Mouse (Mus musculus): ENCODE measurements around the gene Abcb10.
"Not testable (repeated sequence)": the region's sequence is repeated elsewhere in the genome, so short reads cannot be mapped to it uniquely, and the experiment has no call there.

Gene Abcb10

DNA sequence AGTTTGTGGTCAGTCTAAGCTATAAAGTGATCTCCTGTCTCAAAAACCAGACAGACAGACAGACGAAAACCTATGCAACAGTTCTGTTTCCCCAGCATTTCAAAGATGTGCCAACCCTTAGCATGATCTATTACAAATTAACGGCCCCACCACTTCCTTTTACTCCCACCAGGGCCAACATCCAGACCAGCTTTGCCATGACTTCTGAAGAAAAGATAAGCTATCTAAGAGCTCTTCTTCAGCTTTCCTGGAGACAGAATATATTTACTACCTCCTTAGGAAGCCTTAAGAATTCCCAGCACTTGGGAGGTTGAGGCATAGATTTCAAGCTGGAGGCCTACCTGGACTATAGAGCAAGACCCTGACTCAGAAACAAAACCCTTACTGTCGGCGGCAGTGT lies 2.7 kb downstream of the Abcb10 start:
- no peak for DNase-seq

- no peak for DNase-seq
Observed at GRCm38 (mm10) chr8:123978926-123979325, 4.0 kb downstream of the Abcb10 start.

- DNase-seq: no peak
Observed at GRCm38 (mm10) chr8:123978166-123978838, 4.6 kb downstream of the Abcb10 start.

- DNase-seq: no peak
Observed at GRCm38 (mm10) chr8:123977499-123977898, 5.4 kb downstream of the Abcb10 start.

DNA sequence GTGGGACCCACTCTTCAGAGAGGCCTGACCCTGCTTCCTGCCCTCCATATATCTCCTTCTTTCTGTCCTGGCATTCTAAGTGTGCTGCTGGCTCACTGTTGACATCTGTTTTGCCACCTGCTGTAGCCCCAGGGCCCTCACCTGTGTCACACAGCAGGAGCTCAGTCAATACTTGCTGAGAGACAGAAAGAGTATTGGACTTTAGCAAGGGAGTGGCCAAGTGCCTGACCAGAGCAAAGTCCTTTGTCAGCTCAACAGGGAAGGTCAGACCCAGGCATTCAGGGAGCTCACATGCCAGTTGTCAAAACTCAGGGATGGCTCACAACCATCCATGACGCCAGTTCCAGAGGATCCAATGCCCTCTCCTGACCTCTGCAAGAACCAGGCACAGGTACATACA lies 9.4 kb downstream of the Abcb10 start:
- DNase-seq: peak; percentile 70

DNA sequence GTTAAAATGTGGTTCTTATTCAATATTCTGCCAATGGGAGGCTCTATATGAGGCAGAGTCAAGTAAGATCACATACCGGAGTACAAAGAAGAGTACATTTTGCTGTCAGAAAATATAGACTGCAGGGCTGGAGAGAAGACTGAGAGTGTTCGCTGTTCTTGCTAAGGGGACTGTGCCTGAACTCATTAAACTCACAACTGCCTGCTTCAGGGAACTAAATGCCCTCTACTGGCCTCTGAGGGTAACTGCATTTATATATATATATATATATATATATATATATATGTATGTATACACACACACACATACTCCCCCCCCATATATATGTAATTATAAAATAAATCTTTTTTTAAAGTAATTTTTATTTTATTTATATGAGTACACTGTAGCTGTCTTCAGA lies 16.0 kb downstream of the Abcb10 start:
- no peak for DNase-seq

DNA sequence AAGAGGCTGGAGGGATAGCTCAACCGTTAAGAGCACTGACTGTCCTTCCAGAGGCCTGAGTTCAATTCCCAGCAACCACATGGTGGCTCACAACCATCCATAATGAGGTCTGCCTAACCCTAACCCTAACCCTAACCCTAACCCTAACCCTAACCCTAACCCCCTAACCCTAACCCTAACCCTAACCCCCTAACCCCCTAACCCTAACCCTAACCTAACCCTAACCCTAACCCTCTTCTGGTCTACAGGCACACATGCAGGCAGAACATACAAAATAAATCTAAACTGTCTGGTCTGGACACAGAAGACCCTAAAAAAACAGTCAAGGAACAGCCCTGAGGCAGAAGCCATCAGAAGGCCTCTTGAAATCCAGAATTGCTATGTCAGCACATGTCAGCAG lies 21.6 kb downstream of the Abcb10 start:
- DNase-seq: no peak

- not testable (repeated sequence) for DNase-seq
Observed at GRCm38 (mm10) chr8:123960556-123960955, 22.4 kb downstream of the Abcb10 start.

DNA sequence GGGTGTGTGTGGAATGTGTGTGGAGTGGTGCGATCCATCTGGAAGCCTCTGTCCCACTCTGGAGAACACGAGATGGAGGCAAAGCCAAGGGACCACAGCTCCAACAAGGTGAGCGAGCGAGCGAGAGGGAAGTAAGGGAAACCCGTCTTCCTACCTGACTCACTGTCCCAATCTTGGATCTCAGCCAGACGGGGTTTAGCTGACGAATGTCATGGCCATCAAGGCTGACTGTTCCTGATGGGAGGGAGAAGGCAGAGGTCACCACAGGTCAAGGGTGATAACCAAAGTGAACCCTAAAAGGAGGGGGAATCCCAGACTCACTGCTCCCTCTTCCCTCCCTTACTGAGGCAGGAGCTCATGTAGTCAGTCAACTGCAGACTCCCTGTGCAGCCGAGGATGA lies 22.9 kb downstream of the Abcb10 start:
- no peak for DNase-seq

GRCm38 (mm10) chr8:123959473-123959872 lies 23.4 kb downstream of the Abcb10 start:
- no peak for DNase-seq

- no peak for DNase-seq
Observed at GRCm38 (mm10) chr8:123958130-123958529, 24.8 kb downstream of the Abcb10 start.

DNA sequence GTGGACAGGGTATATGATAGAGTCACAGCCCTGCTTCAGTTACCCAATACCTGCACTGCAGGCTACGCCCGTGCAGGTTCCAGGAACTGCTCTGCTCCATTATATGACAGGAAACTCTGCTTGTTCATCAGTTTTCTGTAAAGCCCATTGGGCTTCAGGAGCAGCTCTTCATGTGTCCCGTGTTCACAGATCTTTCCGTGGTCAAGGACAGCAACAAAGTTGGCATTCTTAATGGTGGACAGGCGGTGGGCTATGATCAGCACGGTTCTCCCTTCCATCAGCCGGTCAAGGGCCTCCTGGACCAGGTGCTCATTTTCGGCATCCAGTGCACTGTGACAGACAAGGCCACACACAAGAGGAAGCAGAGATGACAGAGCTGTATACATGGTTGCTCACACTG lies 28.7 kb downstream of the Abcb10 start:
- DNase-seq: no peak

DNA sequence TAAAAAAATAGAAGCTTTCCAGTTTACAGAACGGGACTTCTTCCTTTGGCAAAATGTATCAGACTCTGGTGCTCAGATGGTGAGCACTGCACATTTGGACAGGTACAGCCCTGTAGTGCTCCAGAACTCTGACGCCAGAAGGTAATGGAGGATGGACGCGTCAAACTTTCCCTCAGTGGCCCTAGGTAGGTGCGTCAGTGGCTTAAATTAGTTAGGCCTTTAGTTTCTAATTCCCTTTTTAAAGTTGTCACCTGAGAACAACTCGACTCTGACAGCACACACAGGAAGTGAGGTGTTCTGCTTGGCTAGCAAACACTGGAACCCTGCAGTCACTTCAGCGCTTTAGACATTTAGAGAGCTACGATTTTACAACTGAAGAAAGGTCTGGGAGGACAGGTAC lies 29.2 kb downstream of the Abcb10 start:
- DNase-seq: no peak

DNA sequence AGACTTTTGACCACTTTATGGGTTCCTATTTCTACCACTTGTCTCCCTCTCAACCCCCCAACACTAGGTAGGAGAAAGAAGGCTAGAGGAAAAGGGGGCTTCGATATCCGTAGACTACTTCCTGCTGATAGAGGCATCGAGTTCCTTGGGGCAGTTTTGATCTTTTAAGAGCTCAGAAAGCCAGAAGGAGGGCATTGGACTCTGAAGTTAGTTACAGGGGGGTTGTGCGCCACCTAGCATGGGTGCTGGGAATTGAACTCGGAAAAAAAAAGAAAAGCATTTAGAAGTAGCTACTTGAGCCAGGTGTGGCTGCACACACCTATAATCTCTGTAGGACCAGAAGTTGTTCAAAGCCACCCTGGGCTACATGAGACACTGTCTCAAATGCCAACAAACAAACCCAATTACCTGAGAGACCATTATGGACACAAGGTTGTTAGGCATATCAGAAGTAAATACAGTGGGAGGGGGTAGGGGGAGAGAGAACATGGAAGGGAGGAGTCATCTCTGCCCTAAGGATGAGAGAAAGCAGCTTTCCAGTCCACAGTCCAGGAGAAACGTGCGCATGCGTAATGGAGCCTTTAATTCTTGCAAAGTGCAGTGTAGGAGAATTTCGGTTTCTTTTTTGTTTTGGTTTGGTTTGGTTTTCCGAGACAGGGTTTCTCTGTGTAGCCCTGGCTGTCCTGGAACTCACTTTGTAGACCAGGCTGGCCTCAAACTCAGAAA lies 32.7 kb downstream of the Abcb10 start:
- DNase-seq: peak; percentile 65

DNA sequence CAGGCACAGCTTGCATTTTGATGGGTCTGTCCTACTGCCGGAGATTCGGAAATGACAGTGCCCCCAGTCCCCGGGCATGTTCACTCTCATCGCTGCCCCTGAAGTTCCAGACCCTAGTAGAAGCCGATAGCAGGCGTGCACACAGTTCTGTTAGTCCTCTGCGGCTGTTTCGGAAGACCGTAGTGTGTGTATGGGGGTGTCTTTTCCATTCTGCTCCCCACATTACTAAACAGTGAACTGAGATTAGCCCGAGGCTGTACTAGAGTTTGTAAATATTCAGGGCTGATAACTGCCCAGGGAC lies 33.3 kb downstream of the Abcb10 start:
- no peak for DNase-seq

GRCm38 (mm10) chr8:123948942-123949685 lies 33.8 kb downstream of the Abcb10 start, which contains the start of gene Nup133:
Gene Nup133, minus strand, starts transcription at chr8:123949265.
- DNase-seq: peak; percentile 98

- peak; percentile 9 for DNase-seq
Observed at GRCm38 (mm10) chr8:123929026-123929425, 53.9 kb downstream of the Abcb10 start.

- DNase-seq: no peak
Observed at GRCm38 (mm10) chr8:123925671-123926070, 57.3 kb downstream of the Abcb10 start.

GRCm38 (mm10) chr8:123924719-123925118 lies 58.2 kb downstream of the Abcb10 start:
- DNase-seq: peak; percentile 85

DNA sequence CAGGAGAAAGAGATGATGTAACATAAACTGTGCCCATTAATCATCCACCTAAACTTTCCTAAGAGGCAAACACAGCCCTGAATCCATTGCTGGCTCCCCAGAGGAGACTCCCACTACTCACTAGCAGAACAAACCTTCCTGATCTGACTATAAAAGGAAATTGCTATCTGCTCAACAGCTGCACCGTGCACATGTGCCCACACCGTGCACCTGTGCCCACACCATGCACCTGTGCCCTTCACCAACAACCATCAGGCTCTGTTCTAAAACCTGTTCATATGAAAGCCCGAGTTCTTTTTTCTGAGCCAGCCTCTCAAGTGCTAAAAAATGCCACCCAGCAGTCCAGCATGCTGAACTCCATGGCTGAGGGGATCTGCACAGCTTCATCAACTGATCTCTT lies 68.3 kb downstream of the Abcb10 start:
- DNase-seq: no peak

DNA sequence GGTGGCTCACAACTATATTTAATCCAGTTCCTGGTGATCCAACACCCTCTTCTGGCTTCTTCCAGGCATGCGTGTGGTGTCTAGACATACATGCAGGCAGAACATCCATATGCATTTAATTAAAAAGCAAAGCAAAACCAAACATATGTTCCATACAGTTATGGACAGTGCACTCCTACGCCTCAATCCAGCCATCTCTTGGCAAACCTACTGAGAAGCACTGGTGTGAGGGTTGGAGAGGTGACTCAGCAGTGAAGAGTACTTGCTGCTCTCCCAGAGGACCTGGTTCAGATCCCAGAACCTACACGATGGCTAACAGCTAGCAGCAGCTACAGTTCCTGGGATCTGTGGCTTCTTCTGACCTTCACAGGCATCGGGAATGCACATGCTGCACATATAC lies 70.7 kb downstream of the Abcb10 start:
- DNase-seq: no peak

- DNase-seq: no peak
Observed at GRCm38 (mm10) chr8:123907604-123908003, 75.3 kb downstream of the Abcb10 start.

DNA sequence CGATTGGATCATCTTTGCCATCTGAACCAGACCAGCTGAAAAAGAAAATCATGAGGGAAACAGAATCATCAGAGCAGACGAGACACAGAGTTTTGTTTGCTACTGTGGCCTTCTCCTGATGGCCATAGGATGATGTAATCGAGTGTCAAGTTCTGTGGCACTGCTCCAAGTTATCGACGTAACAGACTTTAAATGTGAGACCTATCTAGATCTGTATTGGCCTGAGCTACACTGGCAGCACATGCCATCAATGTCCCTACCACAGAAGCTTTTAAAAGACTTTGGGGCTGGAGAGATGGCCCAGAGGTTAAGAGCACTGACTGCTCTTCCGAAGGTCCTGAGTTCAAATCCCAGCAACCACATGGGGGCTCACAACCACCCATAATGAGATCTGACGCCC lies 80.3 kb downstream of the Abcb10 start:
- no peak for DNase-seq

Data from kidney, adult 11 months (tissue).